Mouse (Mus musculus) bone marrow, adult 2 months (tissue): ENCODE results near the gene Gm11037.

Source experiments
- CTCF ChIP-seq: fragments of 200-500 bp; IDR thresholded peaks from 2 replicates; pipeline ENCODE4 v1.5.1; 2011; ENCODE audit warnings: low read length, control low read depth; ENCODE audit not compliant: control insufficient read depth, insufficient read depth
- POLR2A ChIP-seq: fragments of 200-500 bp; IDR thresholded peaks from 2 replicates; pipeline ENCODE4 v1.6.1; 2011; ENCODE audit warnings: low read depth, mild to moderate bottlenecking, control low read depth, low read length, borderline replicate concordance; ENCODE audit not compliant: control insufficient read depth

- TF ChIP-seq POLR2A (no peak; the same call in 1 of the 2 replicates), CTCF (no peak)
Measured at GRCm38 (mm10) chr2:131178828-131179245, 45.5 kb downstream of the Gm11037 start.
